Mouse (Mus musculus): Measurements from ENCODE around the gene A030003K21Rik.
"Not testable (repeated sequence)": the region's sequence is repeated elsewhere in the genome, so short reads cannot be mapped to it uniquely, and the experiment has no call there.

GRCm38 (mm10) chr1:82931326-82931725 is 11.9 kb downstream of the A030003K21Rik start, which contains the start of gene Gm6217:
- not testable (repeated sequence) for TF ChIP-seq CTCF (conservative IDR thresholded peaks at IDR 0.05; ENCODE audit: insufficient read depth, insufficient read length, low read depth, low read length); POLR2A (IDR thresholded peaks at IDR 0.05; ENCODE audit: low read depth, low read length)

Data from kidney, adult 2 months (tissue).